Mouse (Mus musculus): ENCODE data around the gene Wwc1.
"Not testable (repeated sequence)": the region's sequence is repeated elsewhere in the genome, so short reads cannot be mapped to it uniquely, and the experiment has no call there.

Wwc1 gene

DNA sequence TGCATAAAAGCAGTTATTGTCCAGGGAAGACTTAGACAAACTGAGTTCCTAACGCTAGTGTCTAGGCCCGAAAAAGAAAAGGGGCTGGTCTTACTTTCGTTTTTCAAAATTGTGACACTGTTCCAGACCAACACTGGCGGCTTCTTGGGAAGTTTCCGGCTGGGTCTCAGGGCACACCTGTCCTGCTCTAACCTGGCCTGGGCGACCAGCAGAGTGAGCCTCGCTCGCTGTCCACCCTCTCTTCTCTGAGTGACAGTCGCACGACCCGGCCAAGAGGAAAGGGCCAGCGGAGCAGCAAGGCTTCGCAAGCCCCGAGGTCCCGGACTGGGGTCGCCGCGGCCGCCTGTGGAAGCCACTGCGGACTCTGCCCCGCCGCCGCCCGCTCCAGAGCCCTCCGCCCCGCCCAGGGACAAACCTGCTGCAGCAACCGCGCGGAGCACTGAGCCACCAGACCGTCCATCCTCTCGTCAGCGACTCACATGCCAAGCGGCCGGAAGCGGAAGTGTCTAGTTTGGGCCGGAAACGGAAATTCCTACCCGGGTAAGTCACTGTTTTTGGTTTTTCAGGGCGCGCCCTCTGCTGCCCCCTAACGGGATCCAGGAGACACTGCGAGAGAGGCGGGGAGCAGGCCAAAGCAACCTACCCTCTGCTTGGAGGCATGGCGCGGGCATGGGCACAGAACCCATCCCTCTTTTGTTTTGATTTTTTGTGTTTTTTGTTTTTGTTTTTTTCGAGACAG, 146.1 kb downstream of the Wwc1 start, which contains the start of gene Rars:
TSS of gene Rars (minus strand) at position 485 of the 739 bp plus-strand sequence.
- peak; percentile 93 to 95 for DNase-seq

DNA sequence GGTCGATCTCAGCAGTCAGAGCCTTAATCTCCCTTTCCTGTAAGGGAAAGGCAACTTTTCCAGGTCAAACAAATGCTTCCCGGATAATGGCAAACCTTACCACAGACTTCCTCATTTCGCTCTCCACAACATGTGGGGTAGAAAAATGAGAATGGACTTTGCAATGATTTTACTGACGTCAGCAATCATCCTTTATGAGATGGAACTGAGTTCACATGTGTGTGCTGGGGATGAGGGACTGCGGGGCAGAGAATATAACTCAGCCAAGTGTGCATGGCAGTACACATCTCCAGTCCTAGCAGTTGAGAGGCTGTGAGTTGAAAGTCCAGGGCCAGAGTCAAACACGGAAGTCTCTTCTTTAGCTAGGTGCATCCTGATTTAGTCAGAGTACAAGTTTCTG, 147.1 kb downstream of the Wwc1 start:
- no peak for DNase-seq

DNA sequence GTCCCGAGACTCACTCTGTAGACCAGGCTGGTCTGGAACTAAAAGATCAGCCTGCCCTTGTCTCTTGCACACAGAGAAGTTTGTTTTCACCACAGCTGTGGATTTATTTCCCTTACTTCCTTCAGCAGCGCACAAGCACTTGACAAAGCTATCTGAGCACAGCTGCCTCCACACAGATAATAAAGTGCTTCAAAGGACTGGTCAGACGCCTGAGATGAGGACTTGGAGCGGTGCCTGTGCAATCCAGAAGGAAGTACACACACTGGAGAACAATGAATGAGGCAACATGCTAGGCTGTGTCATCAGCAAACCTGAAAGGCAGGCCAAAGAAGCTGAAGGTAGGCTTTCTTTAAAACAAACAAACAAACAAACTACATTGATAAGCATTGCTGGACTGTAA, 148.2 kb downstream of the Wwc1 start:
- no peak for DNase-seq

DNA sequence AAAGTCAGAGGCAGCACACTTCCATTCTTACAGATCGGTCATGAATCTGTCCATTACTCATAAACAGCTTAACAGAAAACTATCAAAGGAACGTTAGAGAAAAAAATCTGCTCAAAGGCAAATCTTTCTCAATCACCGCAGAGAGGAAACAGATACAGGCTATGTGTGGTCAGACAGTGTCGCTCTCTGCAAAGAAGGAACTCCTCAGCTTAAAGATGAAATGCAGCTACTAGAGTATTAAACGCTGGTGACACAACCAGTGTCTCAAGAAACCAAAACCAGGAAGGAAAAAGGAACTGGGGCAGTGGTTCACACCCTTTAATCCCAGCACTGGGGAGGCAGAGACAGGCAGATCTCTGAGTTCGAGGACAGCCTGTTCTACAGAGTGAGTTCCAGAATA, 152.6 kb downstream of the Wwc1 start:
- DNase-seq: no peak

- no peak for DNase-seq
Measured at GRCm38 (mm10) chr11:35816316-35816715, 164.0 kb downstream of the Wwc1 start.

DNA sequence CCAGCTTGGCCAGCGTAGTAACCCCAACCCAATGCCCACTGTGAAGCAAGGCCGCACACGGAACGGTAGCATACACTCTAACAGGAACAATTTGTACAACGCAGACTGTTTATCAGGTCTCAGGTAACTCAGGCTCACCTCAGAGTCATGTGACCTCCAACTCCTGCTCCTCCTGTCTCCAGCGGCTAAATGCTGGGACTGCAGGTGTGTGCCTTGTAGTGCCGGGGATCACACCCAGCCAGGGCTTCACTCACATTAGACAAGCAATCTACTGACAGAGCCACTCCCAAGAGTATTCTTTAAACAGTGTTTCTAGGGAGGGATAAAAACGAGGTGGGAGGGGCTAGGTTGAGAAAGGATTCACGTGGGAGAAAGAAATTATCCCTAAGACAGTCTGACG, 168.9 kb downstream of the Wwc1 start:
- DNase-seq: no peak

DNA sequence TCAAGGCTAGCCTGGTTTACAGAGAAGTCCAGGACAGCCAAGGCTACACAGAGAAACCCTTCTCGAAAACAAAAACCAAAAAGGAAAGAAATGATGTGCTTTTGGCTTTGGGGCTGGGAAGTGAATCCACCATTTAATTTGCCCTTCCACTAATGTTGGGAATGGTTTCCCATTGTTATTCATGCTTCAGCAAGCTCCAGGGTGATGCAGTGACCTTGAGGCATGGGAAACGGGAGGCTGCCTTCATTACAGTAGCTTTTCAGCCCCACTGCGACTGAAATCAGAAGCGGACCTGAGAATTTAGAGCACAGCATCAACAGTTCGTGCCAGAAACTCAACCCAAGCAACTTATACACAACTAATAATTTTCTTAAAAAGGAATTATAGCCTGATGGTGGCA, 179.0 kb downstream of the Wwc1 start:
- DNase-seq: no peak

DNA sequence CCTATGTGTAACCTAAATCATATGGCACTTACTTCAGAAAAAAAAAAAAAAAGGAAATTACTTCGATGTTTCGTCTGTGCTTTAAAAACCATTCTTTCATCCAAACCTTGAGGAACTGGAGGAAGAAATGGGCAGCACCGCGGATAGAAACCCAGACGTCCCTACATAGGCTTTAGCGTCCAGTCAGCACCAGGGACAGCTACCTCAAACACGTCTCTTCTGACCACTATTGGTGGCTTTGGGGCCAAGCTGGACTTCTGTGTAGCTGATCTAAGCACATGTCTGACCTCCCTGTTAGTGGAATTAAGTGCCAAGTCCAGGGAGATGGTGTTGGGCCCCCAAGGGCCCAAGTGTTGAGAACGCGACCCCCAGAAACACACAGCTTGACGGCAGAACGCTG, 181.5 kb downstream of the Wwc1 start, which contains the start of gene Fbll1:
TSS of gene Fbll1 (minus strand) at position 11 of the 400 bp plus-strand sequence.
- peak; percentile 27 to 30 for DNase-seq

- peak; percentile 82 to 85 for DNase-seq
Measured at GRCm38 (mm10) chr11:35798495-35798820, 181.9 kb downstream of the Wwc1 start.

- peak; percentile 64 to 70 for DNase-seq
Measured at GRCm38 (mm10) chr11:35797751-35798494, 182.4 kb downstream of the Wwc1 start.

DNA sequence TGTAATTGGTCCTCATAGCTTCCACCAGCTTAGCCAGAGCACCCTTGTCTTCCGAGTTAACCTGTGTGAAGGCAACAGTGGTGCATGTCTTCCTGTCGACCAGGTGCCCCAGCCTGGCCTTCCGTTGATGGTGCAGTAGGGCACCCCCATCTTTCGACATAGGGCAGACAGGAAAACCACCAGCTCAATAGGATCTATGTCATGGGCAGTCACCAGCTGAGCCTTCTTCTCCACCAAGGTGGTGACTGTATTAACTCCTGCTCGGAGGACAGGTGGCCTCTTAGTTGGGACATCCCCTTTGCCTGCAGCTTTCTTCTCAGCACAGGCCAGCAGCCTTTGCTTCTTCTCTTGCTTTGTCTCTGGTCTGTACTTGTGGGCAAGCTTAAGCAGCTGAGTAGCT, 187.5 kb downstream of the Wwc1 start:
- not testable (repeated sequence) for DNase-seq

DNA sequence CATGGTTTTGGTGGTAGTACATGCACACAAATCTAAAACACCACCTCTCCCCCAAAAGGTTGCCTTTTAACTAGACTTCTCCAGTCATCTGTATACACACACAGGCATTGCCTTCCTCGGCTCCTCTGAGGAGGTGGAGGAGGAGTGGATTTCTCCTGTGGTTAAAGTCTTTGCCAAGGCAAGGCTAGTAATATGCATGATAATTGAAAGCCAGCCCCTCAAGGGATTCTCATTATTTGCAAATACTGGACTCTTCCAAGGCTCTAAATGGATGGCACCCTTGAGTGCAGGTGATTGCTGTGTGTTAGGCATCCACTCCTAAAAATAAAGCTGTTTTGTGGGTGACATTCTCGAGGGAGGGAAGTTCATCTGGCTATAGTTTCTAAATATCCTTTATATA, 191.9 kb downstream of the Wwc1 start:
- no peak for DNase-seq
